Mouse (Mus musculus) embryonic facial prominence, embryonic 15.5 days (tissue): Measurements from ENCODE around the gene Rab40c. TPM values are rescaled to one million over a fixed set of nuclear protein-coding genes. Genes with fewer than 3 reads are reported as not detected.
A peak's percentile ranks its signal among the peaks of the same experiment; 100 is the strongest.
"Not testable (repeated sequence)": the region's sequence is repeated elsewhere in the genome, so short reads cannot be mapped to it uniquely, and the experiment has no call there.

ENCODE experiments used
- ATAC-seq: fragments of 200-750 bp; cut with Nextera tagmentation; 2 replicates; pipeline ENCODE4 v1.8.0; 2017; ENCODE audit warnings: low read depth, moderate TSS enrichment; ENCODE audit not compliant: insufficient number of reproducible peaks, low FRiP score, low TSS enrichment
- H3K27ac ChIP-seq: fragments of 300-500 bp; sonication (generic); replicated peaks from 2 replicates; pipeline ENCODE4 v1.5.1; 2015; ENCODE audit warnings: mild to moderate bottlenecking, inconsistent platforms
- H3K27me3 ChIP-seq: fragments of 300-500 bp; sonication (generic); 2 replicates; pipeline ENCODE4 v1.6.1; 2015; ENCODE audit warnings: inconsistent platforms
- H3K36me3 ChIP-seq: fragments of 300-500 bp; sonication (generic); 2 replicates; pipeline ENCODE4 v1.6.1; 2015; ENCODE audit warnings: mild to moderate bottlenecking, inconsistent platforms
- H3K4me1 ChIP-seq: fragments of 300-500 bp; sonication (generic); 2 replicates; pipeline ENCODE4 v1.6.1; 2015; ENCODE audit warnings: inconsistent platforms
- H3K4me2 ChIP-seq: fragments of 300-500 bp; sonication (generic); replicated peaks from 2 replicates; pipeline ENCODE4 v1.6.1; 2015; ENCODE audit warnings: mild to moderate bottlenecking, inconsistent platforms
- H3K4me3 ChIP-seq: fragments of 300-500 bp; sonication (generic); replicated peaks from 2 replicates; pipeline ENCODE4 v1.5.1; 2015; ENCODE audit warnings: mild to moderate bottlenecking, inconsistent platforms
- H3K9ac ChIP-seq: fragments of 300-500 bp; sonication (generic); 2 replicates; pipeline ENCODE4 v1.6.1; 2015; ENCODE audit warnings: inconsistent platforms
- H3K9me3 ChIP-seq: fragments of 300-500 bp; sonication (generic); replicated peaks from 2 replicates; pipeline ENCODE4 v1.6.1; 2016; ENCODE audit warnings: inconsistent platforms
- WGBS: fragments of 180-500 bp; shearing (Covaris S2); methylation state at CpG from one replicate; pipeline ENCODE4 v1.1.7; 2015; 5-methylcytosine and 5-hydroxymethylcytosine counted together
- polyA plus RNA-seq: library from polyadenylated mRNA; unstranded; fragments of >200 nt; fragmentation: Nextera tagmentation; extraction: Ambion mirVana; gene quantifications from 2 replicates; pipeline ENCODE4 v1.2.1, GENCODE M21; 2015

Rab40c gene
- polyA plus RNA-seq, 1 experiment from 2014 or later: 38.9 TPM

GRCm38 (mm10) chr17:25873405-25874147 lies 46.0 kb downstream of the Rab40c start:
- H3K9ac ChIP-seq: no peak overlapping the region
- H3K9me3 ChIP-seq: no peaks in the 10 kb centered on the region
- peak overlapping the region; percentile 96 for H3K27ac ChIP-seq
- WGBS: 79% methylated on average over 11 of the region's 11 CpGs
- ATAC-seq: no peak
- peak overlapping the region; percentile 86 for H3K4me3 ChIP-seq
- no peaks in the 10 kb centered on the region for H3K27me3 ChIP-seq
- H3K4me1 ChIP-seq: peaks cover 28% of the 10 kb centered on the region
- H3K4me2 ChIP-seq: peak overlapping the region; percentile 91
- peaks cover 10% of the 10 kb centered on the region; the same call in 1 of the 2 replicates for H3K36me3 ChIP-seq

- Histone ChIP-seq H3K27me3 (no peaks in the 10 kb centered on the region), H3K9ac (no peak overlapping the region), H3K36me3 (0 out of 2 replicates have a peak, but pooled peaks cover 1% of the 10 kb centered on the region), H3K27ac (no peak overlapping the region), H3K4me2 (no peak overlapping the region), H3K4me3 (no peak overlapping the region), H3K4me1 (peaks cover 35% of the 10 kb centered on the region), H3K9me3 (no peaks in the 10 kb centered on the region)
- ATAC-seq: no peak
- WGBS: 84% methylated on average over 3 of the region's 3 CpGs
Observed at GRCm38 (mm10) chr17:25872676-25873075, 46.9 kb downstream of the Rab40c start.

- not testable (repeated sequence) for H3K4me3 ChIP-seq, H3K9ac ChIP-seq, H3K36me3 ChIP-seq, ATAC-seq, H3K27me3 ChIP-seq, H3K27ac ChIP-seq, H3K4me2 ChIP-seq, H3K9me3 ChIP-seq
- peaks cover 33% of the 10 kb centered on the region for H3K4me1 ChIP-seq
Observed at GRCm38 (mm10) chr17:25871566-25871965, 48.0 kb downstream of the Rab40c start.

- Histone ChIP-seq H3K4me2 (no peak overlapping the region), H3K9me3 (no peaks in the 10 kb centered on the region), H3K4me3 (no peak overlapping the region), H3K4me1 (peaks cover 25% of the 10 kb centered on the region), H3K9ac (no peak overlapping the region), H3K36me3 (no peaks in the 10 kb centered on the region), H3K27me3 (no peaks in the 10 kb centered on the region), H3K27ac (no peak overlapping the region)
- 81% methylated on average over 2 of the region's 2 CpGs for WGBS
- no peak for ATAC-seq
Observed at GRCm38 (mm10) chr17:25869954-25870353, 49.6 kb downstream of the Rab40c start.

- no peak overlapping the region for H3K9ac ChIP-seq
- H3K9me3 ChIP-seq: no peaks in the 10 kb centered on the region
- H3K4me1 ChIP-seq: peaks cover 23% of the 10 kb centered on the region
- 87% methylated on average over 8 of the region's 8 CpGs for WGBS
- ATAC-seq: no peak
- H3K4me2 ChIP-seq: no peak overlapping the region
- no peaks in the 10 kb centered on the region for H3K36me3 ChIP-seq
- H3K27me3 ChIP-seq: no peaks in the 10 kb centered on the region
- no peak overlapping the region for H3K4me3 ChIP-seq
- no peak overlapping the region for H3K27ac ChIP-seq
Observed at GRCm38 (mm10) chr17:25869498-25869897, 50.0 kb downstream of the Rab40c start.

- Histone ChIP-seq H3K27ac (peak within 1 kb of the TSS; percentile 59), H3K9ac (peak within 1 kb of the TSS; percentile 63), H3K9me3 (no peaks in the 10 kb centered on the region), H3K27me3 (no peaks in the 10 kb centered on the region), H3K4me3 (peak within 1 kb of the TSS; percentile 71), H3K4me2 (peak within 1 kb of the TSS; percentile 99), H3K36me3 (no peaks in the 10 kb centered on the region), H3K4me1 (peaks cover 15% of the 10 kb centered on the region)
- WGBS: 0% methylated on average over 24 of the region's 24 CpGs
- ATAC-seq: peak; percentile 85
Observed at GRCm38 (mm10) chr17:25868601-25869191, 50.8 kb downstream of the Rab40c start, which contains the start of gene Mcrip2. TSS of gene Mcrip2 (minus strand) at chr17:25868764.

GRCm38 (mm10) chr17:25867836-25868600 lies 51.5 kb downstream of the Rab40c start:
- H3K9me3 ChIP-seq: no peaks in the 10 kb centered on the region
- peak; percentile 8; the same call in 1 of the 2 replicates for ATAC-seq
- peak overlapping the region; percentile 63 for H3K9ac ChIP-seq
- peaks cover 15% of the 10 kb centered on the region for H3K4me1 ChIP-seq
- H3K27ac ChIP-seq: peak overlapping the region; percentile 59
- peak overlapping the region; percentile 71 for H3K4me3 ChIP-seq
- under 1% methylated on average over 42 of the region's 42 CpGs for WGBS
- no peaks in the 10 kb centered on the region for H3K36me3 ChIP-seq
- no peaks in the 10 kb centered on the region for H3K27me3 ChIP-seq
- H3K4me2 ChIP-seq: peak overlapping the region; percentile 99

GRCm38 (mm10) chr17:25867509-25867835 lies 52.1 kb downstream of the Rab40c start:
- 12% methylated on average over 7 of the region's 7 CpGs for WGBS
- no peak overlapping the region for H3K27ac ChIP-seq
- no peak for ATAC-seq

GRCm38 (mm10) chr17:25866172-25866571 lies 53.4 kb downstream of the Rab40c start:
- no peak overlapping the region for H3K27ac ChIP-seq
- H3K4me3 ChIP-seq: no peak overlapping the region
- no peak overlapping the region for H3K9ac ChIP-seq
- H3K36me3 ChIP-seq: no peaks in the 10 kb centered on the region
- no peak for ATAC-seq
- peaks cover 22% of the 10 kb centered on the region for H3K4me1 ChIP-seq
- H3K9me3 ChIP-seq: no peaks in the 10 kb centered on the region
- no peak overlapping the region for H3K4me2 ChIP-seq
- no peaks in the 10 kb centered on the region for H3K27me3 ChIP-seq
- WGBS: 87% methylated on average over 3 of the region's 3 CpGs

More at GRCm38 (mm10) chr17:25867509-25867835, 52.1 kb downstream of the Rab40c start:
- Histone ChIP-seq H3K9ac (no peak overlapping the region), H3K4me2 (peak overlapping the region; percentile 99), H3K4me3 (peak overlapping the region; percentile 71), H3K27me3 (no peaks in the 10 kb centered on the region), H3K9me3 (no peaks in the 10 kb centered on the region), H3K4me1 (peaks cover 15% of the 10 kb centered on the region), H3K36me3 (no peaks in the 10 kb centered on the region)

- H3K27ac ChIP-seq: no peak overlapping the region
- no peak for ATAC-seq
- H3K4me2 ChIP-seq: no peak overlapping the region
- no peaks in the 10 kb centered on the region for H3K9me3 ChIP-seq
- no peak overlapping the region for H3K4me3 ChIP-seq
- WGBS: 88% methylated on average over 11 of the region's 11 CpGs
- peaks cover 31% of the 10 kb centered on the region for H3K4me1 ChIP-seq
- no peaks in the 10 kb centered on the region for H3K36me3 ChIP-seq
- H3K27me3 ChIP-seq: no peaks in the 10 kb centered on the region
- H3K9ac ChIP-seq: no peak overlapping the region
Observed at GRCm38 (mm10) chr17:25865288-25865687, 54.2 kb downstream of the Rab40c start.

GRCm38 (mm10) chr17:25864311-25864710 lies 55.2 kb downstream of the Rab40c start:
- WGBS: 89% methylated on average over 14 of the region's 14 CpGs
- peaks cover 34% of the 10 kb centered on the region for H3K4me1 ChIP-seq
- no peak overlapping the region for H3K27ac ChIP-seq
- H3K36me3 ChIP-seq: no peaks in the 10 kb centered on the region
- no peaks in the 10 kb centered on the region for H3K9me3 ChIP-seq
- no peak overlapping the region for H3K9ac ChIP-seq
- H3K4me3 ChIP-seq: no peak overlapping the region
- H3K27me3 ChIP-seq: no peaks in the 10 kb centered on the region
- H3K4me2 ChIP-seq: no peak overlapping the region
- no peak for ATAC-seq
